Mouse (Mus musculus) midbrain, embryonic 14.5 days (tissue): ENCODE results near the gene Spa17. TPM values are rescaled to one million over a fixed set of nuclear protein-coding genes. Genes with fewer than 3 reads are reported as not detected.
A peak's percentile ranks its signal among the peaks of the same experiment; 100 is the strongest.

Experiments used
- ATAC-seq: fragments of 200-750 bp; cut with Nextera tagmentation; 2 replicates; pipeline ENCODE4 v1.8.0; 2017; ENCODE audit warnings: moderate number of reproducible peaks, moderate library complexity; ENCODE audit not compliant: low FRiP score, low TSS enrichment
- DNase-seq: peaks from one replicate; pipeline ENCODE4 v3.0.0-alpha.2; 2015
- H3K27ac ChIP-seq: fragments of 300-500 bp; sonication (generic); replicated peaks from 2 replicates; pipeline ENCODE4 v1.5.1; 2014; ENCODE audit warnings: mild to moderate bottlenecking, low read depth, low read length, moderate library complexity
- H3K27me3 ChIP-seq: fragments of 300-500 bp; sonication (generic); 2 replicates; pipeline ENCODE4 v1.6.1; 2014; ENCODE audit warnings: low read length, control low read depth, mixed read lengths; ENCODE audit not compliant: control insufficient read depth, insufficient read depth
- H3K36me3 ChIP-seq: fragments of 300-500 bp; sonication (generic); 2 replicates; pipeline ENCODE4 v1.6.1; 2014; ENCODE audit warnings: low read length, control low read depth; ENCODE audit not compliant: control insufficient read depth, insufficient read depth
- H3K4me1 ChIP-seq: fragments of 300-500 bp; sonication (generic); 2 replicates; pipeline ENCODE4 v1.6.1; 2014; ENCODE audit warnings: mild to moderate bottlenecking, antibody characterized with exemption, low read length, control low read depth; ENCODE audit not compliant: control insufficient read depth, insufficient read depth
- H3K4me2 ChIP-seq: fragments of 300-500 bp; sonication (generic); 2 replicates; pipeline ENCODE4 v1.6.1; 2014; ENCODE audit warnings: mild to moderate bottlenecking, low read length, moderate library complexity
- H3K4me3 ChIP-seq: fragments of 300-500 bp; sonication (generic); replicated peaks from 2 replicates; pipeline ENCODE4 v1.5.1; 2014; ENCODE audit warnings: low read depth, low read length
- H3K9ac ChIP-seq: fragments of 300-500 bp; sonication (generic); replicated peaks from 2 replicates; pipeline ENCODE4 v1.6.1; 2014; ENCODE audit warnings: mild to moderate bottlenecking, low read length, moderate library complexity
- H3K9me3 ChIP-seq: fragments of 300-500 bp; sonication (generic); 2 replicates; pipeline ENCODE4 v1.6.1; 2016; ENCODE audit warnings: low read length, control low read depth, mixed read lengths; ENCODE audit not compliant: control insufficient read depth
- WGBS: fragments of 180-500 bp; shearing (Covaris S2); extraction: QIAGEN DNeasy Blood & Tissue Kit; methylation state at CpG from one replicate; pipeline ENCODE4 v1.1.7; 2014; 5-methylcytosine and 5-hydroxymethylcytosine counted together
- polyA plus RNA-seq: library from polyadenylated mRNA; unstranded; fragments of >200 nt; fragmentation: Nextera tagmentation; extraction: Ambion mirVana; gene quantifications from 2 replicates; pipeline ENCODE4 v1.2.1, GENCODE M21; 2014

Spa17 gene
- polyA plus RNA-seq, 1 experiment from 2014 or later = 9.5 TPM

- H3K9ac ChIP-seq = no peak overlapping the region
- no peak overlapping the region for H3K4me2 ChIP-seq
- H3K36me3 ChIP-seq = no peaks in the 10 kb centered on the region
- no peak overlapping the region for H3K27ac ChIP-seq
- WGBS = 89% methylated on average over 4 of the region's 4 CpGs
- H3K4me1 ChIP-seq = no peaks in the 10 kb centered on the region
- no peaks in the 10 kb centered on the region for H3K27me3 ChIP-seq
- H3K9me3 ChIP-seq = no peaks in the 10 kb centered on the region
- DNase-seq (no peak), ATAC-seq (no peak)
- H3K4me3 ChIP-seq = no peak overlapping the region
Observed at GRCm38 (mm10) chr9:37590381-37590780, 23.1 kb downstream of the Spa17 start.

GRCm38 (mm10) chr9:37586718-37587117 is 26.8 kb downstream of the Spa17 start:
- DNase-seq = no peak
- H3K36me3 ChIP-seq = no peaks in the 10 kb centered on the region
- no peaks in the 10 kb centered on the region for H3K4me1 ChIP-seq
- ATAC-seq = no peak
- no peaks in the 10 kb centered on the region for H3K27me3 ChIP-seq
- H3K27ac ChIP-seq = no peak overlapping the region
- no peak overlapping the region for H3K9ac ChIP-seq
- H3K4me2 ChIP-seq = no peak overlapping the region
- H3K4me3 ChIP-seq = no peak overlapping the region
- WGBS = 85% methylated on average over 4 of the region's 4 CpGs
- H3K9me3 ChIP-seq = no peaks in the 10 kb centered on the region

- Histone ChIP-seq H3K9me3 (no peaks in the 10 kb centered on the region), H3K4me1 (no peaks in the 10 kb centered on the region), H3K27ac (no peak overlapping the region), H3K4me3 (no peak overlapping the region), H3K4me2 (no peak overlapping the region), H3K9ac (no peak overlapping the region), H3K27me3 (no peaks in the 10 kb centered on the region), H3K36me3 (no peaks in the 10 kb centered on the region)
- DNase-seq (no peak), ATAC-seq (no peak)
- 76% methylated on average over 5 of the region's 5 CpGs for WGBS
Observed at GRCm38 (mm10) chr9:37583594-37583993, 29.9 kb downstream of the Spa17 start.

GRCm38 (mm10) chr9:37576436-37576930 is 37.0 kb downstream of the Spa17 start:
- Histone ChIP-seq H3K4me3 (no peak overlapping the region), H3K9ac (peak overlapping the region; percentile 29; the same call in 1 of the 2 replicates), H3K9me3 (no peaks in the 10 kb centered on the region), H3K4me1 (peaks cover 7% of the 10 kb centered on the region; the same call in 1 of the 2 replicates), H3K36me3 (no peaks in the 10 kb centered on the region), H3K27me3 (no peaks in the 10 kb centered on the region), H3K27ac (peak overlapping the region; percentile 70), H3K4me2 (peak overlapping the region; percentile 32)
- DNase-seq (peak; percentile 34), ATAC-seq (peak; percentile 68)
- 35% methylated on average over 14 of the region's 14 CpGs for WGBS

GRCm38 (mm10) chr9:37572204-37572876 is 41.2 kb downstream of the Spa17 start:
- H3K4me3 ChIP-seq = no peak overlapping the region
- 63% methylated on average over 3 of the region's 3 CpGs for WGBS
- no peaks in the 10 kb centered on the region for H3K27me3 ChIP-seq
- no peak for DNase-seq
- H3K4me2 ChIP-seq = no peak overlapping the region
- no peak for ATAC-seq
- H3K27ac ChIP-seq = no peak overlapping the region
- peaks cover 14% of the 10 kb centered on the region for H3K4me1 ChIP-seq
- no peak overlapping the region for H3K9ac ChIP-seq
- no peaks in the 10 kb centered on the region for H3K9me3 ChIP-seq
- H3K36me3 ChIP-seq = no peaks in the 10 kb centered on the region

- Histone ChIP-seq H3K9me3 (no peaks in the 10 kb centered on the region), H3K9ac (no peak overlapping the region), H3K4me1 (peaks cover 8% of the 10 kb centered on the region), H3K4me3 (no peak overlapping the region), H3K4me2 (no peak overlapping the region), H3K36me3 (no peaks in the 10 kb centered on the region), H3K27ac (no peak overlapping the region), H3K27me3 (no peaks in the 10 kb centered on the region)
- DNase-seq (no peak), ATAC-seq (no peak)
- WGBS = 81% methylated on average over 2 of the region's 2 CpGs
Observed at GRCm38 (mm10) chr9:37569231-37569835, 44.2 kb downstream of the Spa17 start.

- peaks cover 8% of the 10 kb centered on the region for H3K4me1 ChIP-seq
- no peak overlapping the region for H3K4me2 ChIP-seq
- DNase-seq (no peak), ATAC-seq (no peak; the same call in 1 of the 2 replicates)
- no peaks in the 10 kb centered on the region for H3K9me3 ChIP-seq
- 43% methylated on average over 4 of the region's 4 CpGs for WGBS
- no peaks in the 10 kb centered on the region for H3K36me3 ChIP-seq
- H3K27me3 ChIP-seq = no peaks in the 10 kb centered on the region
- H3K9ac ChIP-seq = no peak overlapping the region
- H3K4me3 ChIP-seq = no peak overlapping the region
- no peak overlapping the region for H3K27ac ChIP-seq
Observed at GRCm38 (mm10) chr9:37568605-37569214, 44.8 kb downstream of the Spa17 start.

GRCm38 (mm10) chr9:37567892-37568604 is 45.5 kb downstream of the Spa17 start:
- H3K4me2 ChIP-seq = no peak overlapping the region
- H3K4me3 ChIP-seq = no peak overlapping the region
- H3K36me3 ChIP-seq = no peaks in the 10 kb centered on the region
- DNase-seq (no peak), ATAC-seq (no peak)
- no peaks in the 10 kb centered on the region for H3K9me3 ChIP-seq
- H3K27ac ChIP-seq = no peak overlapping the region
- H3K27me3 ChIP-seq = no peaks in the 10 kb centered on the region
- H3K4me1 ChIP-seq = peaks cover 8% of the 10 kb centered on the region
- 46% methylated on average over 15 of the region's 15 CpGs for WGBS
- H3K9ac ChIP-seq = no peak overlapping the region
